Mouse (Mus musculus) duodenum, adult 2 months (tissue): ENCODE measurements around the gene Podxl. TPM values are rescaled to one million over a fixed set of nuclear protein-coding genes. Genes with fewer than 3 reads are reported as not detected.

Source experiments
- polyA plus RNA-seq: library from polyadenylated mRNA; depleted of rRNA; stranded (reverse); fragments of >200 nt; gene quantifications from 2 replicates; pipeline ENCODE4 v1.2.3, GENCODE M21; 2012; ENCODE audit warnings: low replicate concordance; rRNA removed

The Podxl gene
- 9.3 and 10.7 TPM in 2 replicates for polyA plus RNA-seq

DNA sequence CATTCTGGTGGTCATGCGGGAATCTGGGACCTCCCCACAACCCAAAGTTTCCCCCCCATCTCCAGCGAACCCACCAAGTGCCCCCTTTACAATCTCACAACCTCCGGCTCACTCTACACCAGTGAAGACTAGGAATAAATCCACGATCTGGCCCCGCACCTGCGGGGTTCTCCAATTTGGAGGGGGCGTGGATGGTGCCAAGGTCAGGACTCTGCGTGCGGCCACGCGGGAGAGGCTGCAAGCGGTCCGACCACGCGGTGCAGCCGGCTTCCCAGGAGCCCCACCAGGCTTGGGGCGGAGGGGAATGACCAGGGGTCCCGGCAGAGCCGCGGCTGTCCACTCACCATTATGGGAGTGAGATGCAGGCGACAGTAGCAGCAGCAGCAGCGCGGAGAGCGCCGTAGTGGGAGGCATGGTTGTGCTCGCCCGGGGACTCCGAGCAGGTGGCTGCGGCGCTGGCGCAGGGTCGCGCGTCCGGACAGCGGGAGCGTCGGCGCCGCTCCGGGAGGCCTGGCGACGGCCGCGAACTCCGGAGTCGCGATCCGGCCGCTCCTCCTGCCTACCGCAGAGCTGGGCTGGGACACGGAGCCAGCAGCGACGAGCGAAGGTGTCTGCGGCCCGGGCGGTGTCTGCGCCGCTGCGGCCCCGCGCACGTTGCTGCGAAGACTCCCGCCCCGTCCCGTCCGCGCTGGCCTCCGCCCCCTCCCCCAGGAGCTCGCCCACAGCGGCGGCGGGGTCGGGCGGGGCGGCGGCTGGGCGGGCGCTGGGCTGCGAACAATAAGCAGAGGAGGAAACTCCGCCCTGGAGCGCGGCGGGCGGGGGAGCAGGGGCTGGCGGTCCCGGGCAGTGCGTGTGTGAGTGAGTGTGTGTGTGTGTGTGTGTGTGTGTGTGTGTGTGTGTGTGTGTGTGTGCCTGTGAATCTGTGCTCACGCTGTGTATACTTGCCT lies at the start of gene Podxl:
Podxl (minus strand) TSS at position 747 of the 947 bp plus-strand sequence.

Other genes starting within 250 kb of the Podxl start
- 6.2 and 16.1 TPM in 2 replicates for gene Mkln1, start 165.2 kb downstream of the Podxl start, polyA plus RNA-seq